Mouse (Mus musculus) gastrocnemius, adult 2 months (tissue): Measurements from ENCODE around the gene Ifnl3. TPM values are rescaled to one million over a fixed set of nuclear protein-coding genes. Genes with fewer than 3 reads are reported as not detected.
A peak's percentile ranks its signal among the peaks of the same experiment; 100 is the strongest.
"Not testable (repeated sequence)": the region's sequence is repeated elsewhere in the genome, so short reads cannot be mapped to it uniquely, and the experiment has no call there.

Experiments
- DNase-seq: peaks from one replicate; pipeline ENCODE4 v3.0.0; 2022
- H3K27ac ChIP-seq: fragments of 200-600 bp; 2 replicates; pipeline ENCODE4 v1.8.1; 2022; ENCODE audit warnings: mild to moderate bottlenecking
- H3K4me3 ChIP-seq: fragments of 200-600 bp; 2 replicates; pipeline ENCODE4 v1.8.1; 2022; ENCODE audit warnings: mild to moderate bottlenecking, moderate library complexity
- CTCF ChIP-seq: fragments of 200-600 bp; IDR thresholded peaks from 2 replicates; pipeline ENCODE4 v1.8.1; 2022; ENCODE audit warnings: antibody characterized with exemption, mild to moderate bottlenecking, moderate library complexity
- intact Hi-C: fragments of 180-260 bp; cut with DNase I; formaldehyde crosslinking; loops from one replicate; pipeline ENCODE4 v1.15.1; 2025
- long read RNA-seq, 2 experiments: library from polyadenylated mRNA; stranded (forward); transcript quantifications; one replicate each; pipeline ENCODE4 v2.0.0; 2021
- total RNA-seq, 2 experiments: library from RNA; stranded (reverse); gene quantifications; 2 replicates each; pipeline ENCODE4 v1.2.3; 2021

The Ifnl3 gene
- total RNA-seq: not detected
- long read RNA-seq, experiment 1: 0 reads
- long read RNA-seq, experiment 2: 0 reads

- H3K27ac ChIP-seq, DNase-seq, intact Hi-C loops, H3K4me3 ChIP-seq: not testable (repeated sequence)
Observed at GRCm38 (mm10) chr7:28522536-28522935, at the start of gene Ifnl3. Gene Ifnl3, plus strand, starts transcription at chr7:28522836.

- Histone ChIP-seq H3K27ac (no peak overlapping the region), H3K4me3 (no peak overlapping the region)
- no peak for TF ChIP-seq CTCF
- intact Hi-C loops: no loop called here
- DNase-seq: no peak
Observed at GRCm38 (mm10) chr7:28476191-28476590, 46.4 kb upstream of the Ifnl3 start.

GRCm38 (mm10) chr7:28477363-28477762, 45.3 kb upstream of the Ifnl3 start:
- Histone ChIP-seq H3K4me3 (no peak overlapping the region), H3K27ac (no peak overlapping the region)
- TF ChIP-seq CTCF: no peak
- no peak for DNase-seq
- intact Hi-C loops: no loop called here

GRCm38 (mm10) chr7:28478854-28479253, 43.8 kb upstream of the Ifnl3 start:
- no peak for TF ChIP-seq CTCF
- intact Hi-C loops: no loop called here
- Histone ChIP-seq H3K27ac (no peak overlapping the region), H3K4me3 (no peak overlapping the region)
- no peak for DNase-seq

GRCm38 (mm10) chr7:28482854-28483253, 39.8 kb upstream of the Ifnl3 start:
- no peak for TF ChIP-seq CTCF
- H3K4me3 ChIP-seq: no peak overlapping the region
- intact Hi-C loops: no loop called here
- no peak for DNase-seq
- no peak overlapping the region for H3K27ac ChIP-seq

- Histone ChIP-seq H3K4me3 (no peak overlapping the region), H3K27ac (no peak overlapping the region)
- DNase-seq: no peak
- intact Hi-C loops: no loop called here
- no peak for TF ChIP-seq CTCF
Observed at GRCm38 (mm10) chr7:28484192-28484591, 38.4 kb upstream of the Ifnl3 start.

GRCm38 (mm10) chr7:28488030-28488491, 34.6 kb upstream of the Ifnl3 start:
- intact Hi-C loops: loop anchor here (1.0 kb wide), 1 partner anchor 14 kb away; no protein-coding TSS in a partner anchor
- peak overlapping the region; percentile 6 for H3K4me3 ChIP-seq

GRCm38 (mm10) chr7:28490410-28490809, 32.2 kb upstream of the Ifnl3 start:
- Histone ChIP-seq H3K4me3 (no peak overlapping the region), H3K27ac (no peak overlapping the region)
- DNase-seq: peak; percentile 57
- peak; percentile 67 for TF ChIP-seq CTCF
- intact Hi-C loops: loop anchor here (5.0 kb wide), 1 partner anchor 112 kb away; no protein-coding TSS in a partner anchor

More at GRCm38 (mm10) chr7:28488030-28488491, 34.6 kb upstream of the Ifnl3 start:
- peak; percentile 24 for DNase-seq
- TF ChIP-seq CTCF: no peak
- H3K27ac ChIP-seq: no peak overlapping the region

GRCm38 (mm10) chr7:28490903-28491302, 31.7 kb upstream of the Ifnl3 start:
- H3K4me3 ChIP-seq: no peak overlapping the region
- intact Hi-C loops: loop anchor here (5.0 kb wide), 1 partner anchor 111 kb away; no protein-coding TSS in a partner anchor

GRCm38 (mm10) chr7:28492310-28492709, 30.3 kb upstream of the Ifnl3 start:
- DNase-seq: no peak
- no peak overlapping the region for H3K27ac ChIP-seq
- intact Hi-C loops: loop anchor here (5.0 kb wide), 1 partner anchor 110 kb away; no protein-coding TSS in a partner anchor
- no peak overlapping the region for H3K4me3 ChIP-seq
- no peak for TF ChIP-seq CTCF

More at GRCm38 (mm10) chr7:28490903-28491302, 31.7 kb upstream of the Ifnl3 start:
- DNase-seq: no peak
- TF ChIP-seq CTCF: no peak
- no peak overlapping the region for H3K27ac ChIP-seq

GRCm38 (mm10) chr7:28495426-28495825, 27.2 kb upstream of the Ifnl3 start:
- H3K27ac ChIP-seq: no peak overlapping the region
- TF ChIP-seq CTCF: no peak
- intact Hi-C loops: no loop called here
- DNase-seq: no peak
- no peak overlapping the region for H3K4me3 ChIP-seq

- TF ChIP-seq CTCF: no peak
- Histone ChIP-seq H3K27ac (no peak overlapping the region), H3K4me3 (no peak overlapping the region)
- intact Hi-C loops: no loop called here
- no peak for DNase-seq
Observed at GRCm38 (mm10) chr7:28505585-28505984, 17.1 kb upstream of the Ifnl3 start.

- H3K4me3 ChIP-seq, H3K27ac ChIP-seq, intact Hi-C loops, DNase-seq: not testable (repeated sequence)
Observed at GRCm38 (mm10) chr7:28509121-28509520, 13.5 kb upstream of the Ifnl3 start.

- intact Hi-C loops, H3K4me3 ChIP-seq, DNase-seq, H3K27ac ChIP-seq: not testable (repeated sequence)
Observed at GRCm38 (mm10) chr7:28510405-28510974, 12.1 kb upstream of the Ifnl3 start, which contains the start of gene Ifnl2. Gene Ifnl2, minus strand, starts transcription at chr7:28510455.
